Mouse (Mus musculus): ENCODE results near the gene Arhgef12. TPM values are rescaled to one million over a fixed set of nuclear protein-coding genes. Genes with fewer than 3 reads are reported as not detected.

The Arhgef12 gene
- polyA plus RNA-seq, 1 experiment from 2014 or later = 18.5 TPM

DNA sequence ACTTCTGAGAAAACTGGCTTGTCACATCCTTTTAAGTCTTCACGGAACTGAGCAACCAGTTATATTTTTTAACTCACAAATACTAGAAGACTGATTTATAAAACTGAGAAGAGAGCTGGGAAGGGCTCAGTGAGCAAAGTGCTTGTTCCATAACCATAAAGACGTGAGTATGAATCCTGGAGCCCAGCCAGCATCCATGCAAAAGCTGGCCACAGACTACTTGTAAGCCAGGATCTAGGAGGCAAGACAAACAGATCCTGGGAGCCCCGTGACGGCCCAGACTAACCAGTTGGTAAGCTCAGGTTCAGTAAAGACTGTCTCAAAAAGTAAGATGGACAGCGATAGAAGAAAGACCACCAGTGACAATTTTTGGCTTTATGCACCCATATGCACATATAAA, 94.5 kb downstream of the Arhgef12 start:
- Histone ChIP-seq H3K27ac (no peak overlapping the region), H3K4me2 (replicated peaks) (no peak overlapping the region), H3K9me3 (replicated peaks) (no peaks in the 10 kb centered on the region), H3K4me1 (no peaks in the 10 kb centered on the region), H3K4me3 (no peak overlapping the region), H3K9ac (no peak overlapping the region), H3K36me3 (peaks cover 47% of the 10 kb centered on the region), H3K27me3 (no peaks in the 10 kb centered on the region)
- ATAC-seq (ENCODE audit: low FRiP score) = no peak
- 93% methylated on average over 5 of the region's 5 CpGs for WGBS

GRCm38 (mm10) chr9:43011061-43011460, 96.0 kb downstream of the Arhgef12 start:
- no peaks in the 10 kb centered on the region for H3K9me3 ChIP-seq (replicated peaks)
- 85% methylated on average over 4 of the region's 4 CpGs for WGBS
- no peaks in the 10 kb centered on the region for H3K4me1 ChIP-seq
- ATAC-seq (ENCODE audit: low FRiP score) = no peak
- no peak overlapping the region for H3K27ac ChIP-seq
- H3K4me3 ChIP-seq = no peak overlapping the region
- H3K36me3 ChIP-seq = peaks cover 49% of the 10 kb centered on the region
- no peak overlapping the region for H3K9ac ChIP-seq
- no peaks in the 10 kb centered on the region for H3K27me3 ChIP-seq
- H3K4me2 ChIP-seq (replicated peaks) = no peak overlapping the region

DNA sequence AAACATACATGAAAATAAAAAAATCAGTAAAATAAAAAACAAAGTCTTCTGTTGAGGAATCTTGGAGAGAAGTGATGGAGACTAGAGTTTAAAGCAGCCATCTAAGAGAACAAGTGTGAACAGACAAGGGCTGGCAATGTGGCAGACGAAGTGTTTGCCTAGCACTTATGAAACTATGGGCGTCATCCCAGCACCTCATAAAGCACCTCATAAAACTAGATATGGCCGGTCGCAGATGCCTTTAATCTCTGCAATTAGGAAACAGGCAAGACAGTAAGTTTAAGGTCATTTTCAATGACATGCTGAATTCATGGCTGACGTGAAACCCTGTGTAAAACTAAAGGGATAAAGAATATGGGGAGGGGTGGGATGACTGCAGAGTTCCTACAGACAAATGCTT, 103.2 kb downstream of the Arhgef12 start:
- H3K27ac ChIP-seq = no peak overlapping the region
- no peaks in the 10 kb centered on the region for H3K4me1 ChIP-seq
- no peak overlapping the region for H3K9ac ChIP-seq
- H3K36me3 ChIP-seq = peaks cover 75% of the 10 kb centered on the region
- H3K9me3 ChIP-seq (replicated peaks) = no peaks in the 10 kb centered on the region
- no peak overlapping the region for H3K4me3 ChIP-seq
- no peaks in the 10 kb centered on the region for H3K27me3 ChIP-seq
- no peak for ATAC-seq (ENCODE audit: low FRiP score)
- H3K4me2 ChIP-seq (replicated peaks) = no peak overlapping the region
- WGBS = 93% methylated on average over 5 of the region's 5 CpGs

DNA sequence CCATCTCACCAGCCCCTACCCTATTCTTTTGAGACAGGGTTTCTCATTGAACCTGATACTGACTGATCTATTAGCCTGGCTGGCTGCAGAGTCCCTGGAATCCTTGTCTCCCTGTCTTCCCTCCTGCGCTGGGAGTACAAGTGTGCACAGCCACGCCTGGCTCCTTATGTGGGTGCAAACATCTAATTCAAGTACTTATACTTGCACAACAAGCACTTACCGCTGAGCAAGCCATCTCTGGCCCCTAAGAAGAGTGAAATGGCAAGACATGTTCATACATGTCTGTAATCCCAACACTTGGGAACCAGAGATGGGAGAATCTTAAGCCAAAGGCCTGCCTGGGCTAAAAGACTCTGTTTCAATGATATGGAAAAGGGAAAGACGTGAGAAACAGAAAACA, 104.0 kb downstream of the Arhgef12 start:
- 91% methylated on average over 4 of the region's 4 CpGs for WGBS

DNA sequence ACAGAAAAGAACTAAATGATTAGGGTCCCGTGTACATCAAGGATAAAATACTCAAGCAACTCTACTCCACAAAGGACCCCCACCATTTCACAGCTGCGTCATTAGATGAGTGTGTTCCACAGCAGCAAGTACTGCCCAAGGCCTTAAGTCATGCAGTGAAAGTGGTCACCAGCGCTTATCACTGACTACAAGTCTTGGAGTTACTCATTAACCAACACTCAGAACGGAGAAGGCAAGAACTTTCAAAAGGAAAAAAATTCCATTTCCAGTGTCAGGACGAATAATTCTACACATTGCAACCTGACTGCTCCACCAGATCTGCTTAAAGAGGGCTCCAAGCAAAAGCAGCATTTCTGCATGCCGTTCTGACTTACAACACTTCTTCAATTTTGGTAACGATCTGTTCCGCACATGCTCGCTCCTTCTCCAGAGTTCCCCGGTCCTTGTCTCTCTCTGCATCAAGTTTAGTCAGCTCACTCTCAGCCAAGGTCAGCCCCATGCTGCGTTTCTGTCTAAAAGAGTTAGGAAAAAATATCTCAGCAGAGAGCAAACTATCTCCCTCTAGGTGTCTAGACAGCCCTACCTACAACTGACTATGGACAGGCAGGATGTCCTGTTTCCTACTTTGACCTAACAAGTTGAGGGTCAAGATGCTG, 106.3 kb downstream of the Arhgef12 start:
- H3K4me3 ChIP-seq = no peak overlapping the region
- H3K4me1 ChIP-seq = no peaks in the 10 kb centered on the region
- H3K4me2 ChIP-seq (replicated peaks) = no peak overlapping the region
- H3K36me3 ChIP-seq = peaks cover 75% of the 10 kb centered on the region
- WGBS = 92% methylated on average over 11 of the region's 11 CpGs
- H3K9me3 ChIP-seq (replicated peaks) = no peaks in the 10 kb centered on the region
- no peak overlapping the region for H3K9ac ChIP-seq
- H3K27me3 ChIP-seq = no peaks in the 10 kb centered on the region
- no peak overlapping the region for H3K27ac ChIP-seq
- ATAC-seq (ENCODE audit: low FRiP score) = no peak

More for the DNA sequence above, 104.0 kb downstream of the Arhgef12 start:
- Histone ChIP-seq H3K9me3 (replicated peaks) (no peaks in the 10 kb centered on the region), H3K4me2 (replicated peaks) (no peak overlapping the region), H3K4me3 (no peak overlapping the region), H3K27ac (no peak overlapping the region), H3K9ac (no peak overlapping the region), H3K27me3 (no peaks in the 10 kb centered on the region), H3K36me3 (peaks cover 79% of the 10 kb centered on the region), H3K4me1 (no peaks in the 10 kb centered on the region)
- ATAC-seq (ENCODE audit: low FRiP score) = no peak

GRCm38 (mm10) chr9:43000070-43000469, 107.0 kb downstream of the Arhgef12 start:
- H3K36me3 ChIP-seq = peaks cover 77% of the 10 kb centered on the region
- WGBS = 100% methylated on average over 1 of the region's 1 CpGs

DNA sequence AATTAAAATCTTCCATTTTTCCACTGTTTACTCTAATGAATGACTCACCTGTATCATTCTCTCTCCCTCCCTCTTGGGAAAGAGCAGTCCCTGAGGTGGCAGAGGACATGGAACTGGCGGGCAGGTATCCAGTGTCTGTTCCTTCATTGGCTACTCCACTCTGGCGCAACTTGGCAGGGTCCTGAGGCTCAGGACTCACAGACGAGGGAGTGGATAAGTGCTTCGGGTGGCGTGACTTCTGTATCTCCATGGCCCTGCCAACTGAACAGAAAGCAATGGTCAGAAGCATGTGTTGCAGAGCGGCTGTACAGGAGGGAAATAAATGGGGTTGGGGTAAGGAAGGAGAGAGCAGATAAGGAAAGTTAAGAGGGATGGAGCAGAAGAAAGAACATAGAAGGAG, 109.5 kb downstream of the Arhgef12 start:
- H3K27ac ChIP-seq = no peak overlapping the region
- no peaks in the 10 kb centered on the region for H3K9me3 ChIP-seq (replicated peaks)
- 96% methylated on average over 6 of the region's 6 CpGs for WGBS
- H3K4me1 ChIP-seq = no peaks in the 10 kb centered on the region
- peaks cover 66% of the 10 kb centered on the region for H3K36me3 ChIP-seq
- H3K4me2 ChIP-seq (replicated peaks) = no peak overlapping the region
- H3K4me3 ChIP-seq = no peak overlapping the region
- ATAC-seq (ENCODE audit: low FRiP score) = no peak
- H3K27me3 ChIP-seq = no peaks in the 10 kb centered on the region
- H3K9ac ChIP-seq = no peak overlapping the region

More at GRCm38 (mm10) chr9:43000070-43000469, 107.0 kb downstream of the Arhgef12 start:
- no peaks in the 10 kb centered on the region for H3K27me3 ChIP-seq
- no peak overlapping the region for H3K4me2 ChIP-seq (replicated peaks)
- H3K9ac ChIP-seq = no peak overlapping the region
- H3K4me1 ChIP-seq = no peaks in the 10 kb centered on the region
- no peaks in the 10 kb centered on the region for H3K9me3 ChIP-seq (replicated peaks)
- no peak overlapping the region for H3K27ac ChIP-seq
- no peak overlapping the region for H3K4me3 ChIP-seq
- no peak for ATAC-seq (ENCODE audit: low FRiP score)

- no peaks in the 10 kb centered on the region for H3K9me3 ChIP-seq (replicated peaks)
- no peak overlapping the region for H3K27ac ChIP-seq
- no peak overlapping the region for H3K4me3 ChIP-seq
- no peaks in the 10 kb centered on the region for H3K4me1 ChIP-seq
- 91% methylated on average over 11 of the region's 11 CpGs for WGBS
- no peaks in the 10 kb centered on the region for H3K27me3 ChIP-seq
- ATAC-seq (ENCODE audit: low FRiP score) = no peak
- H3K9ac ChIP-seq = no peak overlapping the region
- peaks cover 68% of the 10 kb centered on the region for H3K36me3 ChIP-seq
- H3K4me2 ChIP-seq (replicated peaks) = no peak overlapping the region
These were observed 111.7 kb downstream of the Arhgef12 start for GRCm38 (mm10) chr9:42995298-42995697.

GRCm38 (mm10) chr9:42994708-42995107, 112.3 kb downstream of the Arhgef12 start:
- H3K9me3 ChIP-seq (replicated peaks) = no peaks in the 10 kb centered on the region
- H3K27me3 ChIP-seq = no peaks in the 10 kb centered on the region
- no peak overlapping the region for H3K9ac ChIP-seq
- H3K4me3 ChIP-seq = no peak overlapping the region
- no peak overlapping the region for H3K4me2 ChIP-seq (replicated peaks)
- no peaks in the 10 kb centered on the region for H3K4me1 ChIP-seq
- H3K27ac ChIP-seq = no peak overlapping the region
- 87% methylated on average over 4 of the region's 4 CpGs for WGBS
- H3K36me3 ChIP-seq = peaks cover 67% of the 10 kb centered on the region
- no peak for ATAC-seq (ENCODE audit: low FRiP score)

GRCm38 (mm10) chr9:42993659-42994058, 113.4 kb downstream of the Arhgef12 start:
- peaks cover 64% of the 10 kb centered on the region for H3K36me3 ChIP-seq
- no peak overlapping the region for H3K4me2 ChIP-seq (replicated peaks)
- no peak for ATAC-seq (ENCODE audit: low FRiP score)
- no peaks in the 10 kb centered on the region for H3K9me3 ChIP-seq (replicated peaks)
- 92% methylated on average over 4 of the region's 4 CpGs for WGBS
- no peak overlapping the region for H3K9ac ChIP-seq
- H3K27me3 ChIP-seq = no peaks in the 10 kb centered on the region
- no peaks in the 10 kb centered on the region for H3K4me1 ChIP-seq
- H3K4me3 ChIP-seq = no peak overlapping the region
- H3K27ac ChIP-seq = no peak overlapping the region

DNA sequence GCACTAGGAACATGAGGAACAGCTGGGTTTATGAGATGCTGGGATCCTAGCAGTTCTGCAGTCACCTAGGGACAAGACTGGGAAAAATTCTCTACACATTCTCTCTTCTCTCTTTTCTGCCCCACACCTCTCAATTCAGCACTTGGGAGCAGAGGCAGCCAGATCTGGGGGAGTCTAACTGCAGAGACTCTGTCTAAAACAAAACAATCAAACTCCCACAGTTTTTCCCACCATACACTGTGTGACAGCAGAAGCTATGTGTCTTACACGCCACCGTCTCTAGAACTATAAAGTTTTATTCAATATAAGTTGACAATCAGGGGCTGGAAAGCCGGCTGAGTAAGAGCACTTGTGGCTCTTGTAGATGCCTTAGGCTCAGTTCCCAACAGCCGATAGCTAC, 119.1 kb downstream of the Arhgef12 start:
- no peaks in the 10 kb centered on the region for H3K4me1 ChIP-seq
- 91% methylated on average over 4 of the region's 4 CpGs for WGBS
- no peak for ATAC-seq (ENCODE audit: low FRiP score)
- no peaks in the 10 kb centered on the region for H3K27me3 ChIP-seq
- H3K4me3 ChIP-seq = no peak overlapping the region
- no peak overlapping the region for H3K27ac ChIP-seq
- peaks cover 70% of the 10 kb centered on the region for H3K36me3 ChIP-seq
- H3K4me2 ChIP-seq (replicated peaks) = no peak overlapping the region
- H3K9ac ChIP-seq = no peak overlapping the region
- H3K9me3 ChIP-seq (replicated peaks) = no peaks in the 10 kb centered on the region

- no peak overlapping the region for H3K9ac ChIP-seq
- H3K27me3 ChIP-seq = no peaks in the 10 kb centered on the region
- WGBS = 76% methylated on average over 11 of the region's 11 CpGs
- no peak overlapping the region for H3K4me3 ChIP-seq
- H3K4me2 ChIP-seq (replicated peaks) = no peak overlapping the region
- ATAC-seq (ENCODE audit: low FRiP score) = no peak
- H3K27ac ChIP-seq = no peak overlapping the region
- H3K36me3 ChIP-seq = peaks cover 72% of the 10 kb centered on the region
- H3K4me1 ChIP-seq = no peaks in the 10 kb centered on the region
- no peaks in the 10 kb centered on the region for H3K9me3 ChIP-seq (replicated peaks)
These were observed 138.0 kb downstream of the Arhgef12 start for GRCm38 (mm10) chr9:42968894-42969521.

DNA sequence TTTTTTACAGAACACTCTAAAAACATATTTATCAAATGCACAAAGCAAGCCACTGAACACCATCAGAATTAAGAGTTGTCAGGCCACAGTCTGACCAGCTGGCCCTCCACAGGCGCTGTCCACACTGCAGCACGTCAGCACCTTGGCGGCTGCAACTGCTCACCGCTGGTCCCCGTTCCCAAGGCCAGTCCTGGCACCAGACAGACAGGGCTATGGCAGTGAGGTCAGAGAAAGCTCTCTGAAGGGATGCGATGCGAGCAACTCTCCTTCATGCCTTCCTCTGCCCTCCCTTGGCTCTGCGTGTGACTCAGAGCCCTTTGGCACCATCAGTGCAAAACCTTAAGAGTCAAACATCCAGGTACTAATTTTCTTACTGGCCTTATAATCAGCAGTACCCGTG, 139.3 kb downstream of the Arhgef12 start:
- 88% methylated on average over 9 of the region's 9 CpGs for WGBS
- no peak overlapping the region for H3K4me2 ChIP-seq (replicated peaks)
- no peak overlapping the region for H3K4me3 ChIP-seq
- H3K36me3 ChIP-seq = peaks cover 60% of the 10 kb centered on the region
- H3K27me3 ChIP-seq = no peaks in the 10 kb centered on the region
- H3K4me1 ChIP-seq = 0 out of 2 replicates have a peak, but pooled peaks cover 1% of the 10 kb centered on the region
- no peaks in the 10 kb centered on the region for H3K9me3 ChIP-seq (replicated peaks)
- H3K27ac ChIP-seq = no peak overlapping the region
- H3K9ac ChIP-seq = no peak overlapping the region
- ATAC-seq (ENCODE audit: low FRiP score) = no peak

All from hindbrain, embryonic 12.5 days (tissue).